Mouse (Mus musculus) embryonic stem cell, embryonic (primary cell): ENCODE data around the gene Rabepk.
"Not testable (repeated sequence)": the region's sequence is repeated elsewhere in the genome, so short reads cannot be mapped to it uniquely, and the experiment has no call there.

Source experiments
- CTCF ChIA-PET, 4 experiments: fragments of 300-600 bp in 2 of 4; fragments of 350-600 bp in 2 of 4; sonication (Branson Sonifier 250); formaldehyde crosslinking; loops; one replicate each; lab custom pipeline; 2022; ENCODE audit warnings: inconsistent platforms in 2 of 4; lab: Charles Lee
- POLR2A ChIA-PET, 4 experiments: fragments of 300-600 bp in 2 of 4; fragments of 350-600 bp in 2 of 4; sonication (Branson Sonifier 250); formaldehyde crosslinking; loops; one replicate each; lab custom pipeline; 2022; ENCODE audit warnings: antibody characterized with exemption in 4 of 4, inconsistent platforms in 1 of 4; lab: Charles Lee

Gene Rabepk

DNA sequence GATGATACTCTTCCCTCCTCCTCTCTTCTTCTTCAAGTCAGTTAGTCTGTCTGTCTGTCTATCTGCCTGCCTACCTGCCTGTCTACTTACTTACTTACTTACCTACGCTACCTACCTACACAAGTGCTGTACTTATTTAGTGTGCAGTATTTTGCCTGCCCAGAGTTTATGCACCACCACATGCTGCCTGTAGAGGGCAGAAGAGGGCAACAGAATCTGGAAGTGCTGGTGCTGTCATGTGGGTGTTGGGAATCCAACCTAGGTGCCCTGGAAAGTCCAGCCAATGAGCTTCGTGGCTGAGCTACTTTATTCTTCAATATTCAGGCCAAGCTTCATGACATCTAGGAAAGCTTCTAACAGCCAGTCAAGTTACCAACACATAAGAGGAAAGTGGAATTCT lies 15.6 kb downstream of the Rabepk start:
- CTCF ChIA-PET: interaction anchor here (0.6 to 3.4 kb wide), 29 partner anchors 8 to 1088 kb away, joined by 3 to 19 read pairs (median 3); partner anchors contain the start of genes Rabepk (in 3 of the 4), Cntrl (in 1 of the 4) and Hspa5 (in 1 of the 4)
- POLR2A ChIA-PET: interaction anchor here in 3 of 4 experiments (0.6 to 16.2 kb wide), 25 partner anchors 8 to 325 kb away, joined by 3 to 260 read pairs (median 5); partner anchors contain the start of genes Hspa5 (in 3 of the 3), Cntrl (in 2 of the 3), Rabepk (in 2 of the 3) and Gapvd1 (in 1 of the 3)

DNA sequence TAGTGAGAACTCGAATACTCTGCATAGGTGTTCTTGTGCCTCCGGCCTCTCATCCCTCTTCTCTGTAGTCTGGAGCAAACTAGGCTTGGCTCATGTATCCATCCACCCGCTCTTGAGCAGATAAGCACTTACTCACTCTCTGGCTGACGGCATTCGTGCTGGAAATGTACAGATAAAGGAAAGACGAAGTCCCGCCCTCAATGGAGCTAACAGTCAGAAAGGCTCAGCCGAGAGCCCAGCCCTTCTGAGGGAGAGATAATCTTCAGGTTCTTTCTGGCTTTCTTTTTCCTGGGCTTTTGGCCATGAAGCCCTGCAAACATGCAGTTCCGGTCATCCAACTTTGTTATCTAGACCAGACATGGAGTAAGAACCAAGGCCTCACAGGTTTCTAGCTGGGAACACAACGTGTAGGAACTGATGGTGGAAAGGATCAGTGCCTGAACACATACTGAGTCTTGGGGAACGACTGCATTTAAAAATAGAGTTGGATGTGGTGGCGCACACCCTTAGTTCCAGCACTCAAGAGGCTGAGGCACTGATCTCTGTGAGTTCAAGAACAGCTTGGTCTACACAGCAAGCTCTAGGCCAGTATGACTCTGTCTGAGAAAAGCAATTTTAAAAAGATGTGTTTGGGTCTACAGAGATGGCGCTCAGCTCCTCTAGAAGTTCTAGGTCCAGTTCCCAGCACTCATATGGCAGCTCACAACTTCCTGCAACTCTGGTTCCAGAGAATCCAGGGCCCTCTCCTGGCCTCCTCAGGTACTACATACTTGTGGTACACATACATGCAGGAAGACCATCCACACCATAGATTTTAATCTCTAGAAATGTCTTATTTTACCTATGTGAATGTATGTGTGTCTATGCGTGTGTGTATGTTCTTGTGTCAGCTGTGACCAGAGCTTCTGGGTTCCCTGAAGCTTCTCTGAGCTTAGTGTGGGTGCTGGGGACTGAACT lies 16.4 kb downstream of the Rabepk start:
- ChIA-PET CTCF (interaction anchor here (0.5 to 3.4 kb wide), 23 partner anchors 8 to 668 kb away, joined by 3 to 19 read pairs (median 3); partner anchors contain the start of genes Rabepk (in 2 of the 4), Cntrl (in 1 of the 4) and Hspa5 (in 1 of the 4)), POLR2A (interaction anchor here in 3 of 4 experiments (0.6 to 16.2 kb wide), 23 partner anchors 8 to 325 kb away, joined by 3 to 260 read pairs (median 6); partner anchors contain the start of genes Hspa5 (in 3 of the 3), Gapvd1 (in 2 of the 3), Rabepk (in 2 of the 3) and Cntrl (in 1 of the 3))

DNA sequence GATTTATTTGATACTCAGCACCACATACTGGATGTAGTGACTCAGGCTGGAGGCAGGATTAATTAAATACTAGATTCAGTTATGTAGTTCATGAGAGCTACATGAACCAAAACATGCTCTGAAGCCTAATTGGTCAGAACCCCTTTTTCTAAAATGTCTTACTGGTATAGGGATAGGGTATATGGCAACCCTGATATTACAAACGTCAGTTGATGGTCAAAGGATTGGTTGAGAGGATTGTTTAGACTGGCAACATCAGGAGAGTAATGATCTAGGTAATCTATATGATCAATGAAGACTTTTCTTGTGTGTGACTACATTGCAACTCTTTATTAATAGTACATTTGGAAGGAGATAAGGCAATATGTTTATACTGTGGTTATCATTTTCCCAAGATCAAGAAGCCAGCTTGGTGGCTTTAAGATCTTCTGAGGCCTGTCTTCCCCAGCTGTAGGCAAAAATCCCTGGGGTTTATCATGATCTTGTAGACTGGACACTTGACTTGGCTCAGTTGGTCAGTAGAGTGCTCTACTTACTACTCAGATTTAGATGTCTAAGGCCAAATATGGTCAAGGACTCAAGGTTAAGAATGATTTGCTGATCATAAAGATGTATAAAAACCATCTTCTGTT lies 22.4 kb downstream of the Rabepk start:
- ChIA-PET POLR2A (interaction anchor here in 3 of 4 experiments (0.6 to 16.2 kb wide), 18 partner anchors 8 to 354 kb away, joined by 3 to 260 read pairs (median 4); partner anchors contain the start of genes Rabepk (in 2 of the 3) and Gapvd1 (in 1 of the 3)), CTCF (no interaction called here)

DNA sequence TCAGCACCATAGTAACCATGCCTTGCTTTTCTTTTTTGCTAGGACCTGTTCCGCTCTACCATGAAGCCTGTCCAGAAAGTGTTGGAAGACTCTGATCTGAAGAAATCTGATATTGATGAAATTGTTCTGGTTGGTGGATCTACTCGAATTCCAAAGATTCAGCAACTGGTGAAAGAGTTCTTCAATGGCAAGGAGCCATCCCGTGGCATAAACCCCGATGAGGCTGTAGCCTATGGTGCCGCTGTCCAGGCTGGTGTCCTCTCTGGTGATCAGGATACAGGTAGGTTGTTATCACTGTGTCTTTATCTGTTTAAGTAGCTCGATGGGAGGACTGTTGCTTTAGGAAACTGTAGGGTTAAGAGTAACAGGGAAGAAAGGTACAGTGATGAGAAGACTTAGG lies 25.2 kb downstream of the Rabepk start:
- ChIA-PET CTCF (interaction anchor here in 1 of 4 experiments (2.0 kb wide), 1 partner anchor 10 kb away, joined by 5 read pairs; no protein-coding TSS in a partner anchor), POLR2A (interaction anchor here in 3 of 4 experiments (0.6 to 16.2 kb wide), 14 partner anchors 10 to 130 kb away, joined by 3 to 260 read pairs (median 4); partner anchors contain the start of genes Gapvd1 (in 2 of the 3) and Rabepk (in 2 of the 3))

DNA sequence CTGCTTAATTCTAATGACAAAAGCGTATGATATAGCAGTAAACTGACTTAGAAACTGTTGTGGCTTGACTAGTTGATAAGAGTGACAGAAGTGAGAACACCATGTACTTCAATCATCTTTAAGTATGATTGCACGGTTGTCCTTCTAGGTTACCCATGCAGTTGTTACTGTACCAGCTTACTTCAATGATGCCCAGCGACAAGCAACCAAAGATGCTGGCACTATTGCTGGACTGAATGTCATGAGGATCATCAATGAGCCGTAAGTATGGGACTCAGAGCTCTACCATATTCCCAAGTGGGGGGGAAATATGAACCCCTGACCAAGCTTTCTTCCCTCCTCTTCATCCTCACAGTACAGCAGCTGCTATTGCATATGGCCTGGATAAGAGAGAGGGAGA lies 26.0 kb downstream of the Rabepk start:
- ChIA-PET POLR2A (interaction anchor here in 3 of 4 experiments (0.7 to 16.2 kb wide), 20 partner anchors 9 to 292 kb away, joined by 3 to 260 read pairs (median 5); partner anchors contain the start of genes Gapvd1 (in 2 of the 3) and Rabepk (in 2 of the 3)), CTCF (interaction anchor here in 1 of 4 experiments (1.0 kb wide), 1 partner anchor 11 kb away, joined by 4 read pairs; no protein-coding TSS in a partner anchor)

- POLR2A ChIA-PET: interaction anchor here in 3 of 4 experiments (0.6 to 16.2 kb wide), 177 partner anchors 9 to 1642 kb away, joined by 3 to 260 read pairs (median 6); partner anchors contain the start of genes Cntrl (in 3 of the 3), Gapvd1 (in 3 of the 3), Rabepk (in 3 of the 3) and Fbxw2 (in 2 of the 3)
- CTCF ChIA-PET: interaction anchor here in 1 of 4 experiments (1.1 to 1.4 kb wide), 2 partner anchors 10 to 12 kb away, joined by 5 to 7 read pairs; no protein-coding TSS in a partner anchor
Observed at GRCm38 (mm10) chr2:34772252-34773235, 27.2 kb downstream of the Rabepk start.

DNA sequence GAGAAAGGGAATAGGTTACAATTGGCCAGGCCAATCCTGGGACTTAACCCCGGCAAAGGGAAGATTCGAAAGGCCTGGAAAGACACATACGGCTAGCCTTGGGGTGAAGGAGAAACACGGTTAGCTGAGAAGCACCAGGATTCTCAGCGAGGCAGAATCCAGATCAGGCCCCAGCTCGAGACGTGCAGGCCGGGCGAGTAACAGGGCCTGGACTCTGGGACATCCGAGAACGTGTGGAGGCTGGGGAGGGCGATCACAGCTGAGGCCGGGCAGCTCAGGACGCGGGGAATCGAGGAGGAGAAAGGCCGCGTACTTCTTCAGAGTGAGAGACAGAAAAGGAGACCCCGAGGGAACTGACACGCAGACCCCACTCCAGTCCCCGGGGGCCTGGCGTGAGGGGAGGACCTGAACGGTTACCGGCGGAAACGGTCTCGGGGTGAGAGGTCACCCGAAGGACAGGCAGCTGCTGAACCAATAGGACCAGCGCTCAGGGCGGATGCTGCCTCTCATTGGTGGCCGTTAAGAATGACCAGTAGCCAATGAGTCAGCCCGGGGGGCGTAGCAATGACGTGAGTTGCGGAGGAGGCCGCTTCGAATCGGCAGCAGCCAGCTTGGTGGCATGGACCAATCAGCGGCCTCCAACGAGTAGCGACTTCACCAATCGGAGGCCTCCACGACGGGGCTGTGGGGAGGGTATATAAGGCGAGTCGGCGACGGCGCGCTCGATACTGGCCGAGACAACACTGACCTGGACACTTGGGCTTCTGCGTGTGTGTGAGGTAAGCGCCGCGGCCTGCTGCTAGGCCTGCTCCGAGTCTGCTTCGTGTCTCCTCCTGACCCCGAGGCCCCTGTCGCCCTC lies 28.1 kb downstream of the Rabepk start, which contains the start of gene Hspa5:
Gene Hspa5, plus strand, starts transcription at position 603 of the 859 bp plus-strand sequence.
- ChIA-PET POLR2A (interaction anchor here in 3 of 4 experiments (0.5 to 4.3 kb wide), 245 partner anchors 8 to 1961 kb away, joined by 3 to 149 read pairs (median 4); partner anchors contain the start of genes Cntrl (in 3 of the 3), Fbxw2 (in 3 of the 3), Gapvd1 (in 3 of the 3) and Rabepk (in 3 of the 3)), CTCF (interaction anchor here in 3 of 4 experiments (0.7 to 1.4 kb wide), 4 partner anchors 11 to 125 kb away, joined by 3 to 8 read pairs (median 6); no protein-coding TSS in a partner anchor)

DNA sequence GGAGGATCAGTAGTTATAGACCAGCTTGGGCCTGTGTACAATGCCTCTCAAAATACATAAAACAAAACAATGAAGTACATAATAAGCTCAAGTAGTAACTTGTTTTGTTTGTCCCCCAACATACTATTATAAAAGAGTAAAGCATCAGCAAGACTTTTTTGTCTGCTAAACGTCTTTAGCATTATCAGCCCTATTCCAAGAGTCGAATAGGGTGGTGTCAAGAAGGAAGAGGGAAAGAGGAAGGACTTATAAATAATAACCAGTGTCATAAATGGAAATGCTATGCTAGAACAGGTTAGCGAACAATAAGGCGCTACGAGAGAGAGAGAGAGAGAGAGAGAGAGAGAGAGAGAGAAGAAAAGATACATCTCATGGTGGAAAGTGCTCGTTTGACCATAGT lies 28.8 kb downstream of the Rabepk start:
- ChIA-PET CTCF (interaction anchor here in 3 of 4 experiments (0.7 to 1.4 kb wide), 4 partner anchors 12 to 125 kb away, joined by 3 to 8 read pairs (median 6); no protein-coding TSS in a partner anchor), POLR2A (interaction anchor here in 3 of 4 experiments (0.7 to 4.3 kb wide), 143 partner anchors 7 to 1937 kb away, joined by 3 to 149 read pairs (median 6); partner anchors contain the start of genes Gapvd1 (in 3 of the 3), Rabepk (in 3 of the 3), Fbxw2 (in 2 of the 3) and Stom (in 2 of the 3))

GRCm38 (mm10) chr2:34770049-34770448 lies 29.7 kb downstream of the Rabepk start:
- POLR2A ChIA-PET: interaction anchor here in 3 of 4 experiments (0.6 to 4.3 kb wide), 22 partner anchors 13 to 363 kb away, joined by 3 to 149 read pairs (median 28); partner anchors contain the start of genes Gapvd1 (in 2 of the 3), Rabepk (in 2 of the 3), Cntrl (in 1 of the 3) and Fbxw2 (in 1 of the 3)
- CTCF ChIA-PET: no interaction called here

GRCm38 (mm10) chr2:34764801-34765200 lies 34.9 kb downstream of the Rabepk start:
- POLR2A ChIA-PET: interaction anchor here in 2 of 4 experiments (0.7 to 1.4 kb wide), 2 partner anchors 10 to 431 kb away, joined by 4 to 15 read pairs; partner anchors contain the start of gene Gapvd1 (in 1 of the 2)
- CTCF ChIA-PET: no interaction called here

DNA sequence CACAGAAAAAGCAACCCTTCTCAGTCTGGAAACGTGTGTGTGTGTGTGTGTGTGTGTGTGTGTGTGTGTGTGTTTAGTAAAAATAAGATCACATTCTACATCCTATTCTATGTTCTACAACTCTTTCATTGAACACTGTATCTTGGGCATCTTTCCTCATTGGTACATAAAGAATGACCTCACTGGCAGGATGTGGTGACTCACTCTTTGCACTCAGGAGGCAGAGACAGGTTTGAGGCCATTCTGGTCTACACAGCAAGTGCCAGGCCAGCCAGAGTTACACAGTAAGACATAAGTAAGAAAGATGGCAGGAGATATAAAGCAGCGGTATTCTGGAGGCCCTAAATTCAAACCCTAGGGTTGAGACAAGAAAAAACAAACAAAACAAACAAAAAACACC lies 36.8 kb downstream of the Rabepk start:
- ChIA-PET CTCF (interaction anchor here in 1 of 4 experiments (0.7 kb wide), 1 partner anchor 1541 kb away, joined by 4 read pairs; no protein-coding TSS in a partner anchor), POLR2A (interaction anchor here in 3 of 4 experiments (0.9 to 3.6 kb wide), 4 partner anchors 8 to 17 kb away, joined by 3 to 19 read pairs (median 8); partner anchors contain the start of gene Hspa5 (in 3 of the 3))

- CTCF ChIA-PET: interaction anchor here in 2 of 4 experiments (0.6 to 0.7 kb wide), 2 partner anchors 62 to 1541 kb away, joined by 3 to 4 read pairs; no protein-coding TSS in a partner anchor
Observed at GRCm38 (mm10) chr2:34762174-34762573, 37.5 kb downstream of the Rabepk start.

GRCm38 (mm10) chr2:34761272-34761671 lies 38.4 kb downstream of the Rabepk start:
- POLR2A ChIA-PET: interaction anchor here in 1 of 4 experiments (3.6 kb wide), 1 partner anchor 10 kb away, joined by 19 read pairs; the partner anchor contains the start of gene Hspa5
- CTCF ChIA-PET: not testable (repeated sequence)

More at GRCm38 (mm10) chr2:34762174-34762573, 37.5 kb downstream of the Rabepk start:
- POLR2A ChIA-PET: interaction anchor here in 2 of 4 experiments (0.6 to 3.6 kb wide), 3 partner anchors 9 to 70 kb away, joined by 3 to 19 read pairs (median 14); partner anchors contain the start of gene Hspa5 (in 2 of the 2)

GRCm38 (mm10) chr2:34757341-34757740 lies 42.4 kb downstream of the Rabepk start:
- POLR2A ChIA-PET: interaction anchor here in 2 of 4 experiments (0.7 to 4.7 kb wide), 5 partner anchors 10 to 67 kb away, joined by 3 to 78 read pairs (median 4); partner anchors contain the start of gene Hspa5 (in 2 of the 2)
- CTCF ChIA-PET: interaction anchor here in 2 of 4 experiments (0.7 kb wide), 2 partner anchors 11 to 214 kb away, joined by 4 to 6 read pairs; no protein-coding TSS in a partner anchor
